Mouse (Mus musculus) CD4-positive, CD25-positive, alpha-beta regulatory T cell, adult 9 weeks (primary cell): ENCODE measurements around the gene Gm11757. TPM values are rescaled to one million over a fixed set of nuclear protein-coding genes. Genes with fewer than 3 reads are reported as not detected.

ENCODE experiments used
- polyA plus RNA-seq: library from polyadenylated mRNA; unstranded; fragments of 100-300 nt; shearing (Covaris generic); gene quantifications from one replicate; pipeline ENCODE4 v1.2.1, GENCODE M21; 2017

Gm11757 gene
- not detected for polyA plus RNA-seq

GRCm38 (mm10) chr4:73891012-73891411, at the start of gene Gm11757:
Gene Gm11757, minus strand, starts transcription at chr4:73891112.

GRCm38 (mm10) chr4:73920660-73921059, 29.7 kb upstream of the Gm11757 start, which contains the start of gene Gm11756:
Gene Gm11756, minus strand, starts transcription at chr4:73920760.

GRCm38 (mm10) chr4:73905853-73906252, 14.9 kb upstream of the Gm11757 start, which contains the start of gene Gm13871:
Gene Gm13871, minus strand, starts transcription at chr4:73905953.

GRCm38 (mm10) chr4:73876166-73876565, 14.7 kb downstream of the Gm11757 start, which contains the start of gene Gm11758:
Gene Gm11758, minus strand, starts transcription at chr4:73876266.

Other genes with a start within 250 kb of the Gm11757 start
- gene Gm11239, start 222.8 kb downstream of the Gm11757 start, polyA plus RNA-seq = not detected
- gene Gm428, start 207.6 kb downstream of the Gm11757 start, polyA plus RNA-seq = not detected
- gene Rasef, start 100.1 kb downstream of the Gm11757 start, polyA plus RNA-seq = not detected
- gene Gm11758, start 14.8 kb downstream of the Gm11757 start, polyA plus RNA-seq = not detected
- not detected for gene Gm13871, start 14.8 kb upstream of the Gm11757 start, polyA plus RNA-seq
- not detected for gene Gm11756, start 29.6 kb upstream of the Gm11757 start, polyA plus RNA-seq
- not detected for gene 2310002L09Rik, start 59.7 kb upstream of the Gm11757 start, polyA plus RNA-seq
- not detected for gene Frmd3, start 122.3 kb upstream of the Gm11757 start, polyA plus RNA-seq